Mouse (Mus musculus): Measurements from ENCODE around the gene Sept10.

Sept10 gene

GRCm38 (mm10) chr10:59221473-59222270 is at the start of gene Sept10, which contains the start of gene Sowahc:
TSS of gene Sept10 (minus strand) at chr10:59221847.
TSS of gene Sowahc (plus strand) at chr10:59221953.
- DNase-seq (ENCODE audit: low read depth, low spot score): peak; percentile 98

DNA sequence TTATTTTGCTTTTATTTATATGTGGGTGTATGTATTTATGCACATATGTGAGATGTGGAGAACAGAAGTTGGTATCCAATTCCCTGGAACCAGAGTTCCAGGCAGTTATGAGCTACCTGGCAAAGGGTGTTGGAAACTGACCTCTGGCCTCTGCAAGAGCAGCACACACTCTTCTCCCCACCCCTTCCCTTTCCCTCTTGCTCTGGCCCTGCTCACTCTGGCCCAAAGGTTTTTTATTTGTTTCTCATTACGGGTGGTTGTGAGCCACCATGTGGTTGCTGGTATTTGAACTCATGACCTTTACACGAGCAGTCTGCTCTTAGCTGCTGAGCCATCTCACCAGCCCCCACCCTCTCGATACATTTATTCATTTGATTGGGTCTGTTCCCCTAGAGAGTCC is 47.1 kb upstream of the Sept10 start:
- DNase-seq (ENCODE audit: low read depth, low spot score): no peak

DNA sequence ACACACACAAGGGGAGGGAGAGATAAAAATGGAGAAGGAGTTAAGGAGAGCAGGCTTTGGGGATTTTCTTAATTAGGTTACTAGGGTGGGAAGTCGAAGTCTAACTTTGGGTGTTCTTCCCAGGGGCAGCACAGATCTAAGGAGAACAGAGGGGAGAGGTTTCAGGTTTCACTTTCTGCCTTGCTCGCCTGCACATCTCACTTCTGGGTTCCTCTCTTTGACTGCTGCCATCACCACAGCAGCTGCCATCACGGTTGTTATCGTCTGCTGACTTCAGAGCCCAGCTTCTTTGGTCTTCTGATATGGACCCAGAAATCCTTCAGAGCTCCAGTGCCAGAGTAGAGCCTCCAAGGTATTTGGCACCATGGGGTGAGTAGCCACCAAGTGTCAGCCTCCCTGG is 46.5 kb upstream of the Sept10 start:
- DNase-seq (ENCODE audit: low read depth, low spot score): no peak

DNA sequence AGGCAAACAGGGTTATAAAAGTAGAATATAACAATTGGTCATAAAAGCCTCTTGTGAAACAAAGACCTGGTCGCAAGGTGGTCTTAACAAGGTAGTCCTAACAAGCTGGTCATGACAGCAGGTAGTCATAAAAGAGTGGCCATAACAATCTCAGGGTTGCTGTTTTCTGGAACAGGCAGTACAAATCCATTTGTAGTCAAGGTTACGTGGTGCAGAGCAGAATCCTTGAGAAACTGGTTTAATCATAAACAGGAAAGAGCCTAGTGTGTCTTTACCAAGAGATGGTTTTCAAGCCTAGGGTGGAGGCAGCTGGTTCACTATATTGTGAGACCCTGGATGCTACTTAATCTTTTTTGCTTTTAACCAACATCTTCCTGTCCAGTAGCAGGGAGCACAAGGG is 45.6 kb upstream of the Sept10 start:
- DNase-seq (ENCODE audit: low read depth, low spot score): no peak

DNA sequence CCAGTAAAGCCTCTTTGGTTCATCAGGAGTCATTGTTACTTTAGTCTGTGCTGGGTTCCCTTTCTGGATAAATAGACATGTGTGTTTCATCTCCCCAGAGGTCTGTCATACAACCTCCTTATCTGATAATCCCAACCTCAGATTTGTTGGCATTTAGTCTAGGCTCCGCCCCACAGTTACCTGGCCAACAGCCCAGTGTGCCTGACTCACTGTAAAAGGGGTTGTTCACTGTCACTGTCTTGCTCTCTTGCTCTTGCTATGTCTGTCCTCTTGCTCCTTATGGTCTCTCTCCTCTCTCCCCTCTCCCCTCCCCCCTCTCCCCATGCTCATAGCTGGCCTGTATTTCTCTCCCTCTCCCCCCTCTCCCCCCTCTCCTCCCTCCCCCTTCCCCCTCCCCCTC is 44.5 kb upstream of the Sept10 start:
- no peak for DNase-seq (ENCODE audit: low read depth, low spot score)

DNA sequence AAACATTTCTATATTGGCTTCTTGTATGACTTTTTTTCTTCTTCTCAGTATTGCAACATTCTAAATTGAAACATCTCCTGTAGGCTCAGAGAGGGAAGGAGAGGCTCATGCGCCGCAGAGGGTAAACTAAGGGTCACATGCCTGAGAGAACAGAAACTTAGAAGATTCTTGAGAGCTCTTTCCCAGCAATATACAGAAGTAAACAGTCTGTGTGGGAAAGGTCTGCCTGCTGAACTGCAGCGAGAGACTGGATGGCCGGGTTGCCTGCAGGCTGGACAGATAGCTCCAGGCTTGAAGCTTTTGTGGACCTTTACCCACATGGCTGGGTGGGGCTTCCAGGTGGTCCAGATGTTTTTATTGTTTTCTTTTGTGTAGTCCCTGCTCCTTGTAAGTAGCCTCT is 44.0 kb upstream of the Sept10 start:
- no peak for DNase-seq (ENCODE audit: low read depth, low spot score)

DNA sequence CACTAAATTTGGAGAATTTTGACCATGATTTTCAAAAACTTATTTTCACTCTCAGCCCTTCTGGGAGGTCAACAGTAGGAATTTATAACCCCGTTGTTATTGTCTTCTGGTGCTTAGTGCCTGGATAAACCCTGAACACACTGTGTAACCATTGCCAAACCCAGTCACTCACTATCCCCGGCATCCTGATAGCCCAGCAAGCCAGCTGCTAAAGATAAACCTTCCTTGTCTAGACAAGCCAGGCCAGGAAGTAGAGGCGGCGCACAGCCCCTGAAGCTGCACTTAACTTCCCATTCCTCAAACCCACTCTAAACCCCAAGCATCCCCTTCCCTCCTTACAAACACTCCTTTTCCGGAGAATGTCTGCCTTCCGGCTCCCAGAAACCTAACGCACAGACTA is 43.4 kb upstream of the Sept10 start:
- no peak for DNase-seq (ENCODE audit: low read depth, low spot score)

DNA sequence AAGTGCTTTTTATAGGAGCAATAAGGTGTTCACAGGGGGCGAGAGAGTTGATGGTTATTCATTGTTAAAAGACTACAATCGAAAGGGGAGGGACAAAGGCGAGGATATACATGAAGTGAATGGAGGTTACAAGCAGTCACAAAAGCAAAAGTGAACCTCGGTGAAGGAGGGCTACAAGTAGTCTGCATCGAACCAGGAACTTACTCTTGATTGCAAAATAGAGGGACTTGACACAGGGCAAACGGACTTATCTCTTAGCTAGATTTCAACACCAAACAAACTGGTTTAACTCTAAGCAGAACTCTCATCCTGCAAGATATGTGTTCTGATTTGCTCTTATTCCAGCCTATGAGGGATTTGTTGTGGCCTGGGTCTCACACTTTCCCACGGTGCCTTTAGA is 41.3 kb upstream of the Sept10 start:
- DNase-seq (ENCODE audit: low read depth, low spot score): no peak

DNA sequence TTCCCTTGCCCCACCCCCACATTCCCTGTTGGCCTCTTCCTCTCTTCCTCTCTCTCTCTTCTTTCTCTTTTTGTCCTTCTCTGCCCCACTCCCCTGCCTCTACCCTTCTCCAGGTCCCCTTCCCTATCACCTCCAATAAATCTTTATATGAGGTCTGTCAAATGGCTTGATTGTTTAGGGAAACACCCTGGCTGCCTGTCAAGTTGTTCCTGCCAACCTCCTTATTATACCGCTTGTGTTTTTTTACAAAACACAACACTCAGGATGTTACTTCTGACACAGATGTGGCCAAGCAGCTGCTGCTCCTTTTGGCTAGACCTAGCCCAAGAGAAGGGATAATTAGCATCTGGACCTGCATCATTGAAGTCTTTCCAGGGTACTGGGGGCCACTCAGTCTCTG is 40.4 kb upstream of the Sept10 start:
- DNase-seq (ENCODE audit: low read depth, low spot score): no peak

- DNase-seq (ENCODE audit: low read depth, low spot score): no peak
Observed at GRCm38 (mm10) chr10:59261603-59262002, 40.0 kb upstream of the Sept10 start.

GRCm38 (mm10) chr10:59259572-59259971 is 37.9 kb upstream of the Sept10 start:
- no peak for DNase-seq (ENCODE audit: low read depth, low spot score)

- no peak for DNase-seq (ENCODE audit: low read depth, low spot score)
Observed at GRCm38 (mm10) chr10:59256533-59256932, 34.9 kb upstream of the Sept10 start.

DNA sequence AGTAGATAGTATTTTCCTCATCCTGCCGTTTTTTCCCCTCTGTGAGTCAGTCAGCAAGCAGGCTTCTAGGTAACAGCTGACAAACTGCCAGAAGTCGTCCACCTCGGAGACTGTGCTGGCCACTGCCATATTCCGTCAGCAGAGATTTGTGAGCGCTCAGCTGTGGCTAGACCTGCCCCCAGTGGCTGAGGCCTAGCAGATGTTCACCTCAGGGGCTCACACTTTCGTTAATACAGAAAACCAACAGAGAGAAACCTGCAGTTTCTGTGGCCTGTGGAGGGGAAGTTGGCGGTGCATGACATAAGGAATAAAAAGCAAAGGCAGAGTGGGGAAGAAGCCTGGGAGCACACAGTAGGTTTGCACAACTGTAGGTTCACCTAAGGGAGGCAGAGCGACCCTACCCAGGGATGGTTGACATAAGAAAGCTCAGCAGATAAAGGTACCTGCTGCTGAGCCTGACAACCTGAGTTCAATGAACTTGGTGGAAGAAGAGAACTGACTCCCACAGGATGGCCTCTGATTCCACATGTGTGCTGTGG is 32.0 kb upstream of the Sept10 start:
- DNase-seq (ENCODE audit: low read depth, low spot score): no peak

GRCm38 (mm10) chr10:59252396-59252795 is 30.7 kb upstream of the Sept10 start:
- DNase-seq (ENCODE audit: low read depth, low spot score): no peak

- no peak for DNase-seq (ENCODE audit: low read depth, low spot score)
Observed at GRCm38 (mm10) chr10:59251980-59252379, 30.3 kb upstream of the Sept10 start.

DNA sequence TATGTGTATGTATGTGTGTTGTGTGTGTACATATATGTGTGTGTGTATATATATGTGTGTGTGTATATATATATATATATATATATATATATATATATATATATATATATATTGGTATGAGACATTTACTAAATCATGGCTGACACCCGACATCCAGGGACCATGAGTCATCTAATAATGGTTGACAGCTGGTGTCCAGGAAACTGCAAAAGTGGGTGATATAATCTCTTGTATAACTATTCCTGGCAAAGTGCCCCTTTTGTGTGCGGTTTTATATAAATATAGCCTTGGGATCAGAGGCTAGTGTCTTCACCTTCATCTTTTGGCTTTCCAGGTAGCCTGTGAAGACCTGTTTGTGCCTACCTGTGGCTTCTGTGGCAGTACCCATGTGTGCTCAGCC is 29.0 kb upstream of the Sept10 start:
- no peak for DNase-seq (ENCODE audit: low read depth, low spot score)

DNA sequence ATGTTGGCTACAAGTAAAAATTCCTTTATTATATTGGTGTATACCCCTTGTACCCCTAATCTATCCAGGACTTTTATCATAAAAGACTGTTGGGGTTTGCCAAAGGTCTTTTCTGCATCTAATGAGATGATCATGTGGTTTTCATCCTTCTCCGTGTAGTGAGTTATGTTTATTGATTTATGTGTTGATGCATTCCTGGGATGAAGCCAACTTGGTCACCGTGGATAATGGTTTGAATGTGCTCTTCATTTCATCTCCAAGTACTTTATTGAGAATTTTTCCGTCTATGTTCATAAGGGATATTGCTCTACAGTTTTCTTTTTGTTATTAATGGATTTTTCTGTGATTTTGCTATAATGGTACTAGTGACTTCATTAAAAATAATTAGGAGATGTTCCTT is 27.9 kb upstream of the Sept10 start:
- DNase-seq (ENCODE audit: low read depth, low spot score): no peak

DNA sequence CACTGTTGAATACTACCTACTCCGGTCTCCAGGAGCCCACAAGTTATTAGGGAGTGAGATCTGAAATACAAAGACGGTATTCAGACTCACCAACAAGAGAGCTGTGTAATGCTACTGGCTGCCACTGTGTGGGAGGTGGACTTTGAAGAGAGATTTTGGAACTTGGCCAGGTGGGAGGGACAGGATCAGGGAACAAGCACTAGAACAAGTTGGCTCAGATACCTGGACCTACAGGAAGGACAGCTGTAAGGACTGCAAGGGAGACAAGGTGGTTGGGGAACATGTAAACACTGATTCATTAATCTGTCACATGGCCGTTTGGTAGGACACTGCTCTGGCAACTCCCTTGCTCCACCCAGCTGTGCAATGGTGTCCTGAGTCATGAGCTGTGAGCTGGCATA is 19.5 kb upstream of the Sept10 start:
- DNase-seq (ENCODE audit: low read depth, low spot score): peak; percentile 34

DNA sequence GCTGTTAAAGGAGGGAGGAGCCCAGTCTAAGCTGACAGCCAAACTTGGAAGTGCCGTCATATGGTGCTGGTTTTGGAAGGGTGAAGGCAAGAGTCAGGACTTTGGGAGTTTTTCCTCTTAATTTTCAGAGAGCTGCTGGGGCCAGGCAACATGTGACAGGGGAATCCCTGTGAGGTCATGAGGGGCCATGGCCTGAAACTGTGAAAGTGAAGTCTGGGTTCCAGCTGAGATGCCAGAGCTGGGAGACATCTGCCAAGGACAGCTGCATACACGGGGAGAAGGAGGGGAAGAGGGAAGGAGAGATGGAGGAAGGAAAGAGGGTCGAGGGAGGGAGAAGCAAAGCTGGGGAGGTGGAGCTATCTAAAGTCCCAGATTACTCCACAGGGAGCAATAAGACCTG is 16.1 kb upstream of the Sept10 start:
- DNase-seq (ENCODE audit: low read depth, low spot score): no peak

- no peak for DNase-seq (ENCODE audit: low read depth, low spot score)
Observed at GRCm38 (mm10) chr10:59236486-59236885, 14.8 kb upstream of the Sept10 start.

DNA sequence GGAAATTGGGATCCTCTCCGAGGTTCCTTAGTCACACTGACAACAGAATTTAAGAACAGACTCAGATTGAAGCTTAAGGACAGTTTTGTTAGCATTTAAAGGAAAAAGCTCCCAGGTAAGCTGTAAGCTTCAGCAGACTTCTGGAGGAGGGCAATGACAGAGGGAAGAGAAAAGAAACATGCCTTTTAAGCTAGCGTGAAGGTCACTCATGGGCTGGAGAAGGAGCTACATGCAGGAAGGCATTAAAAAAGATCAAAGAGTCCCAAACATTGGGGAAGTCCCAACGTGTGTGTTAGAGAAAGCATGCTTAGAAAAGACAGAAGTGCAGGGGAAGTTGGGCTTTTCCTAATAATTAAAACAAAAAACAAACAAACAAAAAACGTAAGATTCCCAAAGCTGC is 14.2 kb upstream of the Sept10 start:
- DNase-seq (ENCODE audit: low read depth, low spot score): no peak

- no peak for DNase-seq (ENCODE audit: low read depth, low spot score)
Observed at GRCm38 (mm10) chr10:59235227-59235626, 13.6 kb upstream of the Sept10 start.

DNA sequence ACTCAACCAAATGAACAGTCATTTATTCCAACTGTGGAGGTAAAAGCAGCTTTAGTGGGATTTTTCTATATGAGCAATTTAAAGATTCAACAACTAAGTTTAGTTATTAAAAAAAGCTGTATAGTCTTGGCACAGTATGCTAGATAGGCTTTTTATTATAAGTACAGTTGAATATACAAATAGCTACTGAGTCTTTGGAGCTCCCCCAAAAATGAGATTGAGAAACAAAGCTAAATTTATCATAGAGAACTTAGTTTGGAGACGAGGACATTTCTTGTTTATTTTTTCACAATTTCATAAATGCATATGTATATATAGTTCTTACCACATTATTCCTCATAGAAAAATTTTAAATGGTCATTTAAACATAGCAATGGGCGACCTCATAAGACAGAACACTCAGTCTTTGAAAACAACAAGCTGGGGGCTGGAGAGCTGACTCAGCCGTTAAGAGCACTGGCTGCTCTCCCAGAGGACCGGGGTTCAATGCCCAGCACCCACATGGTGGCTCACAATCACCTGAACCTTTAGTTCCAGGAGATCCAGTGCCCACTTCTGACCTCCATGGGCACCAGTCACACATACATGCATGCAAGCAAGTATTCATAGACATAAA is 7.7 kb upstream of the Sept10 start:
- no peak for DNase-seq (ENCODE audit: low read depth, low spot score)

All from ZHBTc4 (cell line).